Mouse (Mus musculus) Muller cell, postnatal 12 days (primary cell): ENCODE data around the gene Trabd.

ENCODE experiments used
- DNase-seq: peaks from one replicate; pipeline ENCODE4 v3.0.0-alpha.2; 2015; ENCODE audit errors: inconsistent ontology term

Trabd gene

GRCm38 (mm10) chr15:89076156-89076731 is 1.3 kb downstream of the Trabd start:
- DNase-seq: peak; percentile 72

- no peak for DNase-seq
Observed at GRCm38 (mm10) chr15:89078208-89078836, 3.4 kb downstream of the Trabd start.

GRCm38 (mm10) chr15:89083906-89084305 is 9.0 kb downstream of the Trabd start:
- no peak for DNase-seq

- no peak for DNase-seq
Observed at GRCm38 (mm10) chr15:89084826-89085225, 9.9 kb downstream of the Trabd start.

- DNase-seq: peak; percentile 91
Observed at GRCm38 (mm10) chr15:89088607-89089247, 13.8 kb downstream of the Trabd start, which contains the start of gene Selenoo. Gene Selenoo (plus strand): TSS chr15:89089084.

- no peak for DNase-seq
Observed at GRCm38 (mm10) chr15:89089248-89090051, 14.5 kb downstream of the Trabd start.

- no peak for DNase-seq
Observed at GRCm38 (mm10) chr15:89090662-89091061, 15.7 kb downstream of the Trabd start.

- no peak for DNase-seq
Observed at GRCm38 (mm10) chr15:89092181-89092580, 17.3 kb downstream of the Trabd start.

GRCm38 (mm10) chr15:89097450-89097849 is 22.5 kb downstream of the Trabd start:
- no peak for DNase-seq

- DNase-seq: no peak
Observed at GRCm38 (mm10) chr15:89098616-89099015, 23.7 kb downstream of the Trabd start.

GRCm38 (mm10) chr15:89100823-89101222 is 25.9 kb downstream of the Trabd start:
- no peak for DNase-seq

- DNase-seq: no peak
Observed at GRCm38 (mm10) chr15:89102646-89103045, 27.7 kb downstream of the Trabd start.

GRCm38 (mm10) chr15:89103921-89104320 is 29.0 kb downstream of the Trabd start:
- no peak for DNase-seq

- DNase-seq: no peak
Observed at GRCm38 (mm10) chr15:89104425-89104824, 29.5 kb downstream of the Trabd start.

- DNase-seq: no peak
Observed at GRCm38 (mm10) chr15:89106073-89106472, 31.1 kb downstream of the Trabd start.

GRCm38 (mm10) chr15:89106976-89107375 is 32.1 kb downstream of the Trabd start:
- DNase-seq: no peak

- DNase-seq: no peak
Observed at GRCm38 (mm10) chr15:89110147-89110546, 35.2 kb downstream of the Trabd start.

- no peak for DNase-seq
Observed at GRCm38 (mm10) chr15:89118007-89118406, 43.1 kb downstream of the Trabd start.

- DNase-seq: peak; percentile 91
Observed at GRCm38 (mm10) chr15:89122649-89123366, 47.9 kb downstream of the Trabd start, which contains the start of gene Tubgcp6. Gene Tubgcp6 (minus strand): TSS chr15:89123112.

GRCm38 (mm10) chr15:89123595-89123994 is 48.7 kb downstream of the Trabd start:
- no peak for DNase-seq

- no peak for DNase-seq
Observed at GRCm38 (mm10) chr15:89124312-89124711, 49.4 kb downstream of the Trabd start.
